Mouse (Mus musculus): ENCODE data around the gene Clic6. TPM values are rescaled to one million over a fixed set of nuclear protein-coding genes. Genes with fewer than 3 reads are reported as not detected.

Gene Clic6
- polyA plus RNA-seq, 1 experiment from 2014 or later: 57.4 TPM

DNA sequence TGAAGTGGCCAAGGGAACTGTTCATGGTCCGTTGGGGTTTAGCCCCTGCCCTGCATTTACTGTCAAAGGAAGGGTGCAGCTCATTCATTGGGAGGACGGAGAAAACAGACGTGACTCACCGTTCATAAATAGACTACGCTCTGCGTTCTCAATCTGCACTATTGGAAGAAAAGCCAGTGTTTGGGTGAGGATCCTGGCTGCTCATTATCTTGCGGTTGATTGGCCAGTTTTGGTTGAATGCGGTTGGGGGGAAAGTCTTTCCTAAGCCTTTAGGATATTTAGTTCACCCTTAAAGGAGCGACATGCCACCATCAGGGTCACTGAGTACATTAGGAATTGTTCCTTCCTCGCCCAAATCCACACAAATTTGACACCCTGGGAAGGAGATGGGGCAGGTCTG lies 20.3 kb upstream of the Clic6 start:
- Histone ChIP-seq H3K4me3 (ENCODE audit: low read length) (peak overlapping the region; percentile 90), H3K36me3 (ENCODE audit: control insufficient read depth, insufficient read depth, low read length) (no peaks in the 10 kb centered on the region), H3K4me1 (ENCODE audit: control insufficient read depth, insufficient read depth, low read length) (peaks cover 10% of the 10 kb centered on the region), H3K9ac (ENCODE audit: low read depth, low read length) (peak overlapping the region; percentile 87), H3K4me2 (ENCODE audit: low read depth, low read length) (peak overlapping the region; percentile 90), H3K27me3 (replicated peaks; ENCODE audit: control insufficient read depth, insufficient read depth, low read length) (no peaks in the 10 kb centered on the region), H3K9me3 (ENCODE audit: control insufficient read depth, low read length) (no peaks in the 10 kb centered on the region), H3K27ac (ENCODE audit: low read length) (no peak overlapping the region)
- 6% methylated on average over 10 of the region's 10 CpGs for WGBS
- ATAC-seq: no peak

DNA sequence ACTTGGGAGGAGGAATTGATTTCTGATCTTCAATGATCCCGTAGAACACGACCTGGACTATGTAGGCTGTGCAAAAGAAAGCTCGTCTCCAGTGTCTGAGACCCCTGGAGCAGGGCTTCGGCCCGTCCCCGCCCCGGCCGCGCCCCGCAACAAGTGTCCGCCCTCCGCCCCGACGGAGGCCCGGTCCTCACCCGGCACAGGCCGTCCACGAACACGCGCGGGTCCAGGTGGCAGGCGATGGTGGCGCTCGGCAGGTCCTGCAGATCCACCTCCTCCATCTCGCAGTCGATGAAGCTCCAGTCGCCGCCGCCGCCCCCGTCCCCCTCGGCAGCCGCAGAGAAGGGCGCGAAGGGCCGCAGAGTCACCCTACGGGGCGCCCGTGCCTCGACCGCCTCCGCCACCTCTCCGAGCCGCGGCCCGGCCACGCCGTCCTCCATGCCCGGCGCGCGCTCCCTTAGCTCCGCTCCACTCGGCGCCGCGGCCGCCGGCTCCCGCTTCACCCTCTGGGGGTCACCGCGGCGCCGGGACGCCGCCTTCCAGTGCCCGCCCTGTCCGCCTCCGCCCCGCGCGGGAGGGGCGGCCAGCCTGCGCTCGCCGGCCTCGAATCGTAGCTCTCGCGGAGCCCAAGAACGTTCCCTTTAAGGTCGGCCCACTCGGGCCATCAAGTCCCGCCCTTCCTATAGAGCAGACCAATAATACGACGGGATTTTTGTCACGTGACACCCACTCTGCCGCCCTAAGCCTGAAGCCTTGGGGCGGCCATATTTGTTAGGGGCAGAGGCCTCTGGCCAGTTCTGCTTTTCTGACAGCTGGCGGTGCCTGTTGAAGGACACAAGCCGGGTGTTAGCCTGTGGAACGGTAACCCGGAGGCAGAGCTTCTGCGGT lies 19.7 kb upstream of the Clic6 start:
- peak overlapping the region; percentile 87 for H3K9ac ChIP-seq (ENCODE audit: low read depth, low read length)
- H3K4me2 ChIP-seq (ENCODE audit: low read depth, low read length): peak overlapping the region; percentile 90
- peak overlapping the region; percentile 90 for H3K4me3 ChIP-seq (ENCODE audit: low read length)
- H3K36me3 ChIP-seq (ENCODE audit: control insufficient read depth, insufficient read depth, low read length): no peaks in the 10 kb centered on the region
- H3K27ac ChIP-seq (ENCODE audit: low read length): peak overlapping the region; percentile 41; the same call in 1 of the 2 replicates
- peak; percentile 99 for ATAC-seq
- H3K27me3 ChIP-seq (replicated peaks; ENCODE audit: control insufficient read depth, insufficient read depth, low read length): no peaks in the 10 kb centered on the region
- peaks cover 10% of the 10 kb centered on the region for H3K4me1 ChIP-seq (ENCODE audit: control insufficient read depth, insufficient read depth, low read length)
- under 1% methylated on average over 90 of the region's 94 CpGs for WGBS
- H3K9me3 ChIP-seq (ENCODE audit: control insufficient read depth, low read length): no peaks in the 10 kb centered on the region

DNA sequence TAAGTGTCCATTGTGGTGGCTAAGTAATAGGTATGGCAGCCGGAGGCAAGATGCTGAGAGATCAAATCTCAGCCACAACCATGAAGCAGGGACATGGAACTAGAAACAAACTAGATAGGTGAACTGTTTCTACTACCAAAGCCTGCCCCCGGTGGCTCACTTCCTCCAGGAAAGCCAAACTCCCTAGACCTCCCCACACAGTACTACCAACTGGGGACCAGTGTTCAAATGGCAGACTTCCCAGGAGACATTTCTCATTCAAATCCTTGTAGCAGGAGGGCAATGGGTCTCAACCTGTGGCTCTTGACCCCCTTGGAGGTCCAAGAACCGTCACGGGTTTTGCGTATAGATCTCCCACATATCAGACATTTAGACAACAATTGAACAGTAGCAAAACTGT lies 18.5 kb upstream of the Clic6 start:
- peaks cover 10% of the 10 kb centered on the region for H3K4me1 ChIP-seq (ENCODE audit: control insufficient read depth, insufficient read depth, low read length)
- H3K27ac ChIP-seq (ENCODE audit: low read length): no peak overlapping the region
- no peak overlapping the region for H3K4me2 ChIP-seq (ENCODE audit: low read depth, low read length)
- H3K9ac ChIP-seq (ENCODE audit: low read depth, low read length): no peak overlapping the region
- H3K27me3 ChIP-seq (replicated peaks; ENCODE audit: control insufficient read depth, insufficient read depth, low read length): no peaks in the 10 kb centered on the region
- no peak for ATAC-seq
- H3K36me3 ChIP-seq (ENCODE audit: control insufficient read depth, insufficient read depth, low read length): no peaks in the 10 kb centered on the region
- 80% methylated on average over 5 of the region's 5 CpGs for WGBS
- H3K4me3 ChIP-seq (ENCODE audit: low read length): no peak overlapping the region
- H3K9me3 ChIP-seq (ENCODE audit: control insufficient read depth, low read length): no peaks in the 10 kb centered on the region

DNA sequence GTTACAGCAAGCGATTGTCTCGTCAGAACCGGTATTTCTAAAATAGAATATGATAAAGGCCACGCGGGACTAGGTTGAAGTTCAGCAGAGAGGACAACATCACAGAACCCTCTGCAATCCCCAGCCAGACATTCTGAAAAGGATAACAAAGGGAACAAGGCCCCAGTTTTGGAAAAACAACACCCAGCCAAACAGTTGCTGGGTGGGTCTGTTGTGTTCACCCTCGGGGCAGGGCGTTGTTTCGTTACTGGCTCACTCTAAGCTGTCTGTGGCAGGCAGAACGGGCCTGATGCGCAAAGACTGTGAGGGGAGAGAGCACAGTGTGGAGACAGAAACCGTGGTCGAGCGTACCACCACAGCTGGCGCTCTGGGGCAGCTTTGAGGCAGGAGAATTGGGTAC lies 17.1 kb upstream of the Clic6 start:
- H3K4me1 ChIP-seq (ENCODE audit: control insufficient read depth, insufficient read depth, low read length): peaks cover 10% of the 10 kb centered on the region
- no peak overlapping the region for H3K9ac ChIP-seq (ENCODE audit: low read depth, low read length)
- no peak overlapping the region for H3K4me2 ChIP-seq (ENCODE audit: low read depth, low read length)
- no peaks in the 10 kb centered on the region for H3K9me3 ChIP-seq (ENCODE audit: control insufficient read depth, low read length)
- H3K4me3 ChIP-seq (ENCODE audit: low read length): no peak overlapping the region
- 82% methylated on average over 14 of the region's 14 CpGs for WGBS
- H3K36me3 ChIP-seq (ENCODE audit: control insufficient read depth, insufficient read depth, low read length): no peaks in the 10 kb centered on the region
- ATAC-seq: no peak
- no peaks in the 10 kb centered on the region for H3K27me3 ChIP-seq (replicated peaks; ENCODE audit: control insufficient read depth, insufficient read depth, low read length)
- no peak overlapping the region for H3K27ac ChIP-seq (ENCODE audit: low read length)

DNA sequence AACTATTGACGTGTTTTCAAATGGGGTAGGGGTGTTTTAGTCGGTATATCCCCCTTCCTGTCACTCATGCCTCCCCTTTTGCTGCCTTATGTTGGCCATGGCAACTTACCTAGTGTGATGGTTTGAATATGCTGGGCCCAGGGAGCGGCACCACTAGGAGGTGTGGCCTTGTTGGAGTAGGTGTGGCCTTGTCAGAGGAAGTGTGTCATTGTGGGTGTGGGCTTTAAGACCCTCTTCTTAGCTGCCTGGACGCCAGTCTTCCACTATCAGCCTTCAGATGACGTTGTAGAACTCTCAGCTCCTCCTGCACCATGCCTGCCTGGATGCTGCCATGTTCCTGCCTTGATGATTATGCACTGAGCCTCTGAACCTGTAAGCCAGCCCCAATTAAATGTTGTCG lies 14.8 kb upstream of the Clic6 start, which contains the start of gene Rcan1:
Rcan1 (minus strand) TSS at position 162 of the 400 bp plus-strand sequence.
- Histone ChIP-seq H3K36me3 (ENCODE audit: control insufficient read depth, insufficient read depth, low read length) (no peaks in the 10 kb centered on the region), H3K4me1 (ENCODE audit: control insufficient read depth, insufficient read depth, low read length) (no peaks in the 10 kb centered on the region), H3K27me3 (replicated peaks; ENCODE audit: control insufficient read depth, insufficient read depth, low read length) (no peaks in the 10 kb centered on the region), H3K4me2 (ENCODE audit: low read depth, low read length) (no peak within 1 kb of the TSS), H3K9me3 (ENCODE audit: control insufficient read depth, low read length) (no peaks in the 10 kb centered on the region), H3K4me3 (ENCODE audit: low read length) (no peak within 1 kb of the TSS), H3K9ac (ENCODE audit: low read depth, low read length) (no peak within 1 kb of the TSS), H3K27ac (ENCODE audit: low read length) (no peak within 1 kb of the TSS)
- WGBS: 77% methylated on average over 6 of the region's 6 CpGs
- no peak for ATAC-seq

DNA sequence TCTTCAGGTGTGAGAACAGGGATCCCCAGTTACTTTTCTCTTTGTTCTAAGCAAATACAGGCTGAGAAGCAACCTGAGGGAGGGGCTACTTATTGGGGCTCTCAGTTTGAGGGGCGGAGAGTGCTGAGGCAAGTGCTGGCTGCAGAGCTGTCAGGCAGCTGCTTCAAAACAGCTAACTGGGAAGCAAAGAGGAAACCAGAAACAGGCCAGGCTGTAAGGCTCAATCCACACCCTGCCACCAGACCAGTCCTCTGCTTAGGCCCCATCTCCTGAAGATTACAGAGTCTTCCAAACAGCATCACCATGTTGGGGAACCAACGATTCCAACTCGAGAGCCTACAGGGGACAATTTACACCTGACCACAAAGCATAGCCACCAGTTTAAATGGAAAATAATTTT lies 12.6 kb upstream of the Clic6 start:
- no peak overlapping the region for H3K27ac ChIP-seq (ENCODE audit: low read length)
- H3K27me3 ChIP-seq (replicated peaks; ENCODE audit: control insufficient read depth, insufficient read depth, low read length): peaks cover 3% of the 10 kb centered on the region; the same call in 1 of the 2 replicates
- no peak overlapping the region for H3K4me2 ChIP-seq (ENCODE audit: low read depth, low read length)
- no peak overlapping the region for H3K4me3 ChIP-seq (ENCODE audit: low read length)
- no peak for ATAC-seq
- H3K9me3 ChIP-seq (ENCODE audit: control insufficient read depth, low read length): no peaks in the 10 kb centered on the region
- H3K36me3 ChIP-seq (ENCODE audit: control insufficient read depth, insufficient read depth, low read length): no peaks in the 10 kb centered on the region
- no peaks in the 10 kb centered on the region for H3K4me1 ChIP-seq (ENCODE audit: control insufficient read depth, insufficient read depth, low read length)
- 80% methylated on average over 3 of the region's 3 CpGs for WGBS
- H3K9ac ChIP-seq (ENCODE audit: low read depth, low read length): no peak overlapping the region

DNA sequence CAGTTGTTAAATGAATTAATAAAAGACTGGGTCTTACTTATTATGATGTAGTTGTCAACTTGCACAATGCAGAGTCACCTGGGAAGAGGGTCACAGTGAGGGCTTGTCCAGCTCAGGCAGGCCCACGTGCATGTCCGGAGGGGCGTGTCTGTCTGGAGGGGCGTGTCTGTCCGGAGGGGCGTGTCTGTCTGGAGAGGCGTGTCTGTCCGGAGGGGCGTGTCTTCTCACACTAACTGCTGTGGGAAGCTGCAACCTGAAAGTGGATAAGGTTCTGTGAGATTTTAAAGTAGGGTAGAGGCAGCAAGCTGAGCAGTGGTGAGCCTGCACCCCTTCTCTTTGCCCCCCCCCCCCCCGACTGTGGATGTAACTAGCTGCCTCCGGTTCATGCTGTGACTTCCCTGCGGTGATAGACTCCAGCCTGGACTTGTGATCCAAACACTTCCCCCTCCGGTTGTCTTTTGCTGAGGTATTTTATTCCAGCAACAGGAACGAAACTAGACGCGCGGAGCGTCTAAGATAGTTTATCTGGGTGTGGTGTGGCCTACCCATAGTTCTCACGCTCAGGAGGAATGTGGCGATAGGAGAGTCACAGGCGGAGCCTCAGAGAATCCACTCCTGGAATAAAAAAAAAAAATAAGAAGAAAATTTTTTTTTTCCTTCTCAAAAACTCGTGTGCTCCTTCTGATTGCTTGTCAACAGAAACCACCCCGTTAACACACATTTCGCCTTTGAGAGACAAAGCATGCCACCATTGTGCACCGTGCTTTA lies 10.3 kb upstream of the Clic6 start:
- Histone ChIP-seq H3K4me1 (ENCODE audit: control insufficient read depth, insufficient read depth, low read length) (0 out of 2 replicates have a peak, but pooled peaks cover 3% of the 10 kb centered on the region), H3K27ac (ENCODE audit: low read length) (peak overlapping the region; percentile 69; the same call in 1 of the 2 replicates), H3K27me3 (replicated peaks; ENCODE audit: control insufficient read depth, insufficient read depth, low read length) (peaks cover 10% of the 10 kb centered on the region), H3K4me2 (ENCODE audit: low read depth, low read length) (peak overlapping the region; percentile 32; the same call in 1 of the 2 replicates), H3K9me3 (ENCODE audit: control insufficient read depth, low read length) (no peaks in the 10 kb centered on the region), H3K36me3 (ENCODE audit: control insufficient read depth, insufficient read depth, low read length) (no peaks in the 10 kb centered on the region), H3K4me3 (ENCODE audit: low read length) (peak overlapping the region; percentile 23; the same call in 1 of the 2 replicates), H3K9ac (ENCODE audit: low read depth, low read length) (no peak overlapping the region)
- peak; percentile 89 for ATAC-seq
- WGBS: 49% methylated on average over 25 of the region's 25 CpGs

DNA sequence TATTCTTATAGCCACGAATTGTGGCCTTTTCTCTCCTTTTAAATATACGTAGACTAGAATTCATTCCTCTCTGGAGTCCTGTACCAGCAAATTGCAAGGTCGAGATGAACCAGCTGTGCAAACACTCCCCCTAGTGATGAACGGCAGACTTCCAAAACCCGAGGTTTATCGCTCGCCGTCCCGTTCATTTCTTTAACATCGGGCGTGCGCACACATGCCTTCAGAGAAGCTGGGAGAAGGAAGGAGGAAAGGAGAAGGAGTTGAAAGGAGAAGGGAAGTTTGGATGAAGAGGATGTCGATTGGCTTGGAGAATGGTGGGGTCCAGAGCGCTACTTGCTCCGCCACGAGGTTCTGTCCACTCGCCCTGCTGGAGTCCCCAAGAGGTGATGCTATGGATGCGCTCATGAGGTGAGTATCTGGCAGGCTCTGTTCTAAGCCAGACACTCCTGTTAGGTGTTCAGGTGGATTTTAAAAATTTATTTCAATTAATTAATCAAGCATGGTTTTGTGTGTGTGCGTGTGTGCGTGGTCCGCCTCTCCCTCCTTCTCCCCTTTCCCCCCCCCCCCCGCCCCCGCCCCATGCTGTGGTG lies 6.9 kb upstream of the Clic6 start:
- no peak for ATAC-seq
- peaks cover 10% of the 10 kb centered on the region for H3K27me3 ChIP-seq (replicated peaks; ENCODE audit: control insufficient read depth, insufficient read depth, low read length)
- peak overlapping the region; percentile 53 for H3K4me2 ChIP-seq (ENCODE audit: low read depth, low read length)
- 9% methylated on average over 21 of the region's 23 CpGs for WGBS
- 0 out of 2 replicates have a peak, but pooled peaks cover 3% of the 10 kb centered on the region for H3K4me1 ChIP-seq (ENCODE audit: control insufficient read depth, insufficient read depth, low read length)
- no peaks in the 10 kb centered on the region for H3K36me3 ChIP-seq (ENCODE audit: control insufficient read depth, insufficient read depth, low read length)
- H3K4me3 ChIP-seq (ENCODE audit: low read length): peak overlapping the region; percentile 29; the same call in 1 of the 2 replicates
- no peaks in the 10 kb centered on the region for H3K9me3 ChIP-seq (ENCODE audit: control insufficient read depth, low read length)
- peak overlapping the region; percentile 16; the same call in 1 of the 2 replicates for H3K9ac ChIP-seq (ENCODE audit: low read depth, low read length)
- no peak overlapping the region for H3K27ac ChIP-seq (ENCODE audit: low read length)

DNA sequence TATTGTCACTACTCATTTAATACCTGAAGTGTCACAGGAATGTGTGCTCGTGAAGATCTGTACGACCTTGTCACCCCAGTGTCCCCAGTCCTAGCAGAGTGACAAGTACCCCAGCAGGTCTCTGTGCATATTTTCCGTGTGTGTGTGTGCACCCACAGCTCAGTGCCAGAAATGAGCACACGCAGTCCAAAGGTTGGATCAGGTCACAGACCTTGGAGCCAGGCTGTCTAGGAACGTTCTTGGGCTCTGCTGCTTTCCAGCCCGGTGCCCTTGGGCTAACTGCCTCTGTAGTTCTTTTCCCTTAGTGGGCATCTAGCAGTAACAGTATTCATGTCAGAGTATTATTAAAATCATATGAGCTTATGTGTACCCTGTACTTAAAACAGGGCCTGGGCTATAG lies 1.6 kb downstream of the Clic6 start:
- Histone ChIP-seq H3K4me1 (ENCODE audit: control insufficient read depth, insufficient read depth, low read length) (no peaks in the 10 kb centered on the region), H3K9me3 (ENCODE audit: control insufficient read depth, low read length) (no peaks in the 10 kb centered on the region), H3K36me3 (ENCODE audit: control insufficient read depth, insufficient read depth, low read length) (no peaks in the 10 kb centered on the region), H3K27ac (ENCODE audit: low read length) (no peak overlapping the region), H3K9ac (ENCODE audit: low read depth, low read length) (no peak overlapping the region), H3K4me2 (ENCODE audit: low read depth, low read length) (no peak overlapping the region), H3K27me3 (replicated peaks; ENCODE audit: control insufficient read depth, insufficient read depth, low read length) (no peaks in the 10 kb centered on the region), H3K4me3 (ENCODE audit: low read length) (no peak overlapping the region)
- peak; percentile 37; the same call in 1 of the 2 replicates for ATAC-seq
- 72% methylated on average over 6 of the region's 6 CpGs for WGBS

Measured in intestine, embryonic 16.5 days (tissue).